Mouse (Mus musculus) ES-E14 (cell line): Measurements from ENCODE around the gene Ppp4r2.

Experiments used
- CHD2 ChIP-seq: IDR thresholded peaks from 2 replicates; pipeline ENCODE4 v1.6.1; 2014; ENCODE audit warnings: mild to moderate bottlenecking, low read depth, low read length, inconsistent platforms
- HCFC1 ChIP-seq: IDR thresholded peaks from 2 replicates; pipeline ENCODE4 v1.6.1; 2012; ENCODE audit warnings: low read length, inconsistent platforms, borderline replicate concordance; ENCODE audit not compliant: insufficient read depth
- MAFK ChIP-seq: IDR thresholded peaks from 2 replicates; pipeline ENCODE4 v1.6.1; 2014; ENCODE audit warnings: mild to moderate bottlenecking, low read depth, low read length, inconsistent platforms; ENCODE audit not compliant: insufficient read depth
- ZC3H11A ChIP-seq: IDR thresholded peaks from 2 replicates; pipeline ENCODE4 v1.6.1; 2012; ENCODE audit warnings: low read depth, mild to moderate bottlenecking, inconsistent platforms, low read length, borderline replicate concordance
- ZNF384 ChIP-seq: IDR thresholded peaks from 2 replicates; pipeline ENCODE4 v1.6.1; 2012; ENCODE audit warnings: low read depth, low read length, inconsistent platforms

- TF ChIP-seq CHD2 (no peak), HCFC1 (no peak), MAFK (no peak), ZNF384 (0 out of 2 replicates have a peak, but pooled peaks have one; percentile 10), ZC3H11A (peak; percentile 62; the same call in 1 of the 2 replicates)
Measured at GRCm38 (mm10) chr6:100875862-100876623, 42.6 kb downstream of the Ppp4r2 start.
